Mouse (Mus musculus): ENCODE data around the gene Casp4. TPM values are rescaled to one million over a fixed set of nuclear protein-coding genes. Genes with fewer than 3 reads are reported as not detected.

Gene Casp4
- total RNA-seq, 2 experiments from 2014 or later = 2.8 to 8.0 TPM

Other genes with a start within 250 kb of the Casp4 start
- gene Casp1, start 10.3 kb upstream of the Casp4 start, total RNA-seq (2021) = 1 to 10 TPM; 3.1 to 6.6 TPM
- 10 to 100 TPM; 21.2 to 37.8 TPM for gene Casp12, start 36.6 kb downstream of the Casp4 start, total RNA-seq (2021)

Measured in adrenal gland, adult 18-20 months (tissue).